Mouse (Mus musculus) CH12.LX (cell line): ENCODE measurements around the gene Lca5. TPM values are rescaled to one million over a fixed set of nuclear protein-coding genes. Genes with fewer than 3 reads are reported as not detected.

Experiments used
- DNase-seq: peaks from one replicate; pipeline ENCODE4 v3.0.0-alpha.2; 2013; ENCODE audit errors: extremely low read depth
- H3K27ac ChIP-seq: 2 replicates; pipeline ENCODE4 v1.5.1; 2012; ENCODE audit warnings: low read depth, mild to moderate bottlenecking, control low read depth, moderate library complexity; ENCODE audit not compliant: insufficient read depth
- H3K27me3 ChIP-seq: replicated peaks from 2 replicates; pipeline ENCODE3; 2012; ENCODE audit warnings: inconsistent platforms
- H3K36me3 ChIP-seq, 2 experiments: replicated peaks in 1 of 2; 2 replicates each; pipeline versions ENCODE3 to v1.6.1; 2012; ENCODE audit warnings: inconsistent platforms in 1 of 2, low read length in 1 of 2, mild to moderate bottlenecking in 1 of 2, mixed read lengths in 1 of 2, moderate library complexity in 1 of 2; ENCODE audit not compliant: control insufficient read depth in 1 of 2, insufficient read depth in 1 of 2
- H3K4me1 ChIP-seq, 2 experiments: 2 replicates each; pipeline ENCODE4 v1.6.1; 2012; ENCODE audit warnings: inconsistent platforms in 1 of 2, moderate library complexity in 1 of 2; ENCODE audit not compliant: insufficient read depth in 2 of 2, control insufficient read depth in 1 of 2
- H3K4me2 ChIP-seq: 2 replicates; pipeline ENCODE4 v1.6.1; 2012; ENCODE audit warnings: low read depth, mild to moderate bottlenecking, control low read depth; ENCODE audit not compliant: poor library complexity, insufficient read depth, severe bottlenecking
- H3K4me3 ChIP-seq, 3 experiments: fragments of 150-350 bp in 1 of 3; sonication (generic) in 1 of 3; replicated peaks in 1 of 3; 2 replicates each; pipeline versions ENCODE3 to v1.5.1; 2011 to 2012; ENCODE audit warnings: low read depth in 2 of 3, low read length in 2 of 3, mild to moderate bottlenecking in 2 of 3, moderate library complexity in 2 of 3, control low read depth in 1 of 3, improper control_type of control experiment in 1 of 3, inconsistent platforms in 1 of 3, mixed read lengths in 1 of 3; ENCODE audit not compliant: poor library complexity in 1 of 3
- H3K79me2 ChIP-seq: replicated peaks from 2 replicates; pipeline ENCODE4 v1.6.1; 2012; ENCODE audit warnings: mild to moderate bottlenecking, moderate library complexity; ENCODE audit not compliant: control insufficient read depth, poor library complexity, insufficient read depth, severe bottlenecking; ENCODE audit errors: extremely low read depth
- H3K9ac ChIP-seq: 2 replicates; pipeline ENCODE4 v1.6.1; 2012; ENCODE audit warnings: low read depth, mild to moderate bottlenecking, control low read depth, moderate library complexity; ENCODE audit not compliant: insufficient read depth
- H3K9me3 ChIP-seq: replicated peaks from 2 replicates; pipeline ENCODE3; 2012; ENCODE audit warnings: low read length, inconsistent platforms, mixed read lengths
- CHD1 ChIP-seq: IDR thresholded peaks from 2 replicates; pipeline ENCODE4 v1.6.1; 2012; ENCODE audit warnings: low read depth, low read length, improper control_type of control experiment, inconsistent platforms
- CTCF ChIP-seq, 2 experiments: IDR thresholded peaks in 1 of 2; conservative IDR thresholded peaks in 1 of 2; 2 replicates each; pipeline ENCODE4 v1.5.1; 2011 to 2012; ENCODE audit warnings: low read depth in 2 of 2, low read length in 2 of 2, improper control_type of control experiment in 1 of 2, inconsistent platforms in 1 of 2, mild to moderate bottlenecking in 1 of 2, moderate library complexity in 1 of 2
- E2F4 ChIP-seq: IDR thresholded peaks from 2 replicates; pipeline ENCODE4 v1.6.1; 2011; ENCODE audit warnings: low read depth, low read length, improper control_type of control experiment; ENCODE audit not compliant: insufficient replicate concordance
- EP300 ChIP-seq: IDR thresholded peaks from 2 replicates; pipeline ENCODE4 v1.6.1; 2011; ENCODE audit warnings: low read length, improper control_type of control experiment
- ETS1 ChIP-seq: conservative IDR thresholded peaks from 2 replicates; pipeline ENCODE4 v1.6.1; 2012; ENCODE audit warnings: low read depth, mild to moderate bottlenecking, inconsistent platforms, low read length, improper control_type of control experiment, moderate library complexity
- JUN ChIP-seq: IDR thresholded peaks from 2 replicates; pipeline ENCODE4 v1.6.1; 2011; ENCODE audit warnings: low read depth, mild to moderate bottlenecking, low read length, improper control_type of control experiment, moderate library complexity; ENCODE audit not compliant: insufficient read depth
- KAT2A ChIP-seq: IDR thresholded peaks from 2 replicates; pipeline ENCODE4 v1.6.1; 2012; ENCODE audit warnings: low read length, improper control_type of control experiment, inconsistent platforms; ENCODE audit not compliant: insufficient replicate concordance
- MEF2A ChIP-seq: IDR thresholded peaks from 2 replicates; pipeline ENCODE4 v1.6.1; 2014; ENCODE audit warnings: low read depth, mild to moderate bottlenecking, inconsistent platforms, low read length, improper control_type of control experiment, borderline replicate concordance
- MYC ChIP-seq: IDR thresholded peaks from 2 replicates; pipeline ENCODE4 v1.6.1; 2011; ENCODE audit warnings: low read depth, mild to moderate bottlenecking, improper control_type of control experiment, low read length
- NELFE ChIP-seq: IDR thresholded peaks from 2 replicates; pipeline ENCODE4 v1.6.1; 2011; ENCODE audit warnings: low read depth, low read length, improper control_type of control experiment
- NRF1 ChIP-seq: IDR thresholded peaks from 2 replicates; pipeline ENCODE4 v1.6.1; 2014; ENCODE audit warnings: low read depth, mild to moderate bottlenecking, inconsistent platforms, low read length, improper control_type of control experiment, moderate library complexity
- PAX5 ChIP-seq: IDR thresholded peaks from 2 replicates; pipeline ENCODE4 v1.6.1; 2012; ENCODE audit warnings: low read length, inconsistent platforms, mixed read lengths
- RCOR1 ChIP-seq: conservative IDR thresholded peaks from 2 replicates; pipeline ENCODE4 v1.6.1; 2012; ENCODE audit warnings: low read depth, mild to moderate bottlenecking, inconsistent platforms, low read length, improper control_type of control experiment
- SIN3A ChIP-seq: IDR thresholded peaks from 2 replicates; pipeline ENCODE4 v1.6.1; 2012; ENCODE audit warnings: low read length, improper control_type of control experiment, inconsistent platforms
- TBP ChIP-seq: conservative IDR thresholded peaks from 2 replicates; pipeline ENCODE4 v1.6.1; 2011; ENCODE audit warnings: low read depth, low read length, improper control_type of control experiment
- TCF12 ChIP-seq: IDR thresholded peaks from 2 replicates; pipeline ENCODE4 v1.6.1; 2014; ENCODE audit warnings: low read depth, mild to moderate bottlenecking, inconsistent platforms, low read length, improper control_type of control experiment
- USF1 ChIP-seq: IDR thresholded peaks from 2 replicates; pipeline ENCODE4 v1.6.1; 2014; ENCODE audit warnings: low read depth, mild to moderate bottlenecking, inconsistent platforms, low read length, improper control_type of control experiment
- USF2 ChIP-seq: conservative IDR thresholded peaks from 2 replicates; pipeline ENCODE4 v1.6.1; 2011; ENCODE audit warnings: low read depth, low read length, improper control_type of control experiment
- ZKSCAN1 ChIP-seq: IDR thresholded peaks from 2 replicates; pipeline ENCODE4 v1.6.1; 2012; ENCODE audit warnings: low read depth, inconsistent platforms, low read length, improper control_type of control experiment, borderline replicate concordance
- ZNF384 ChIP-seq: IDR thresholded peaks from 2 replicates; pipeline ENCODE4 v1.6.1; 2012; ENCODE audit warnings: low read depth, low read length, improper control_type of control experiment, inconsistent platforms
- dilution Hi-C: fragments of 300-500 bp; cut with MboI; formaldehyde crosslinking; loops from 2 replicates; pipeline ENCODE4 v1.14.3; 2020; ENCODE audit warnings: low sequenced_read_pairs; ENCODE audit not compliant: extremely low pct_unique_long_range_greater_than_20kb, extremely low pct_ligation_motif_present
- in situ Hi-C: fragments of 300-500 bp; cut with MboI; formaldehyde crosslinking; loops from 3 replicates; pipeline ENCODE4 v1.14.3; 2019; ENCODE audit warnings: low sequenced_read_pairs, low pct_ligation_motif_present, low pct_unique_long_range_greater_than_20kb, mixed read lengths
- polyA plus RNA-seq: library from polyadenylated mRNA; unstranded; fragments of >175 nt; gene quantifications from 2 replicates; pipeline ENCODE4 v1.2.1, GENCODE M21; 2012; ENCODE audit warnings: low read depth; ENCODE audit not compliant: insufficient read length
- total RNA-seq, 2 experiments: library from RNA; depleted of rRNA; stranded (reverse); fragments of 300-350 nt in 1 of 2; fragments of >200 nt in 1 of 2; gene quantifications; 2 replicates each; pipeline ENCODE4 v1.2.3; 2012 to 2014

Lca5 gene
- total and polyA plus RNA-seq, 3 experiments = 4.1 to 5.5 (median 4.1) TPM

DNA sequence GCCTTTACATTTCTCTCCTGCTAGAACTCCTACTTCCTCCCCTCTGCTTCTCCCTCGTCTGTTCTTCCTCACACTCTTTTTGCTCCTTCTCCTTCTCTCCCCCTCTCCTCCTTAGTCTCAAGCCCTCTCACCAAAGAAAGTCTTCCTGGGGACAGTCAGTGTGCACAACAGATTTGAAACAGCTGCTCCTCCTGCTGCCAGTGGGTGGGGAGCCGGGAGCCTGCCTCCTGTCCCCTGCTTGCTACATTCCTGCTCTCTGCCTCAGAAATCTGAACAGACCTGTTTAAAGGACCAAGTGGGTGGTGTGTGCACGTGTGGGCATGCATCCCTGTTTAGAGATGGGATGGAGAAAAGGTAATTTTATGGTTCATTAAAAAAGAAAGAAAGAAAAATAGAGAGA, 91.4 kb downstream of the Lca5 start:
- no peak overlapping the region for H3K9ac ChIP-seq
- in situ Hi-C loops (no loop called here), dilution Hi-C loops (no loop called here)
- H3K9me3 ChIP-seq = no peaks in the 10 kb centered on the region
- H3K79me2 ChIP-seq = no peaks in the 10 kb centered on the region
- H3K4me3 ChIP-seq = no peak overlapping the region
- no peaks in the 10 kb centered on the region for H3K4me1 ChIP-seq
- no peaks in the 10 kb centered on the region for H3K36me3 ChIP-seq
- DNase-seq = no peak
- H3K27ac ChIP-seq = no peak overlapping the region
- H3K4me2 ChIP-seq = 0 out of 2 replicates have a peak overlapping the region, but pooled peaks have one; percentile 21
- no peaks in the 10 kb centered on the region for H3K27me3 ChIP-seq
- TF ChIP-seq PAX5 (no peak), TBP (no peak), EP300 (no peak), JUN (no peak), RCOR1 (no peak), ETS1 (no peak), E2F4 (no peak), TCF12 (no peak), CTCF (conservative IDR thresholded peaks at IDR 0.05 in 1 of 2, IDR thresholded peaks at IDR 0.05 in 1 of 2; ENCODE audit: low read depth in 2 of 2, low read length in 2 of 2) (no peak), KAT2A (no peak), USF2 (no peak), USF1 (no peak), NELFE (no peak), ZKSCAN1 (no peak)

DNA sequence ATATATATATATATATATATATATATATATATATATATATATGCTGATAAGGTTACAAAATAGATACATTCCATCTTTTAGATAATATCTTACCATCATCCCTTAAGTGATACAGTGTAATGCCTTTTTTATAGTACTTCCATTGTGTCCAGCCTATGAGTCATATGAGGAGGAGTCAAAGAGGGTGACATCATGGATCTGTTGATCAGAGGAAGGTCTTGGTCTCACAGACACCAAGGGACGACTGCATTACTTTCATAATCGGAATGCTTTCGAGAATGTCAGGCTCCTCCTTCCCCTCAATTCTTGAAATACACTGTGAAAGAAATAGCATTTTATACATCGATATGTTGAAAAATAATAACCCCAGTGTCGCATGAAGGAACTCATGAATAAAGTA, 93.4 kb downstream of the Lca5 start:
- no peak overlapping the region for H3K9ac ChIP-seq
- H3K27ac ChIP-seq = no peak overlapping the region
- in situ Hi-C loops = no loop called here
- no peaks in the 10 kb centered on the region for H3K36me3 ChIP-seq
- TF ChIP-seq NRF1 = no peak
- TF ChIP-seq MYC = no peak
- no peak for TF ChIP-seq MEF2A
- no peak for TF ChIP-seq SIN3A
- no peak for TF ChIP-seq TBP
- no peak for TF ChIP-seq CHD1
- no peak for TF ChIP-seq ZNF384
- H3K79me2 ChIP-seq = no peaks in the 10 kb centered on the region
- H3K27me3 ChIP-seq = no peaks in the 10 kb centered on the region
- no peak overlapping the region for H3K4me2 ChIP-seq
- H3K9me3 ChIP-seq = no peaks in the 10 kb centered on the region
- H3K4me3 ChIP-seq = no peak overlapping the region
- DNase-seq = no peak
- peaks cover 2 to 6% of the 10 kb centered on the region in 2 experiments; a peak in 3 of 4 replicates for H3K4me1 ChIP-seq
- dilution Hi-C loops = no loop called here
